Mouse (Mus musculus) heart, adult 9 months (tissue): ENCODE measurements around the gene Srbd1.
A peak's percentile ranks its signal among the peaks of the same experiment; 100 is the strongest.

Experiments
- DNase-seq, 2 experiments: peaks; one replicate each; pipeline ENCODE4 v3.0.0; 2022; ENCODE audit warnings: low spot score in 2 of 2

Gene Srbd1

DNA sequence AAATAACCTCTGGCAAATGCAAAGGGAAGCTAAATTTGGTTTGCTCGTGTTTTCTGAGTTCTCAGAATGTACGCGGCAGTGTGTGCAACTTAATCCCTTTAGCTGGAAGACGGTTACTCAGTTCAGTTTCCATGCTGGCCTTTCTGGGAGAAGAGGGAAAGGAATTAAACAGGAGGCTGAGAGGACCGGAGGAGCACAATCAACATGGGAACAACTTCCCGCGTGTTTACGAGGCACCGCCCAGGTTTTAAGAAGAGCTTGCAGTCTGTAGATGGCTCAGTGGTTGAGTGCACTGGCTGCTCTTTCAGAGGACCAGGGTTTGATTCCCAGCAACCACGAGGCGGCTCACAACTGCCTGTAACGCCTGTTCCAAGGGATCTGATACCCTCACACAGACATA, 109.8 kb downstream of the Srbd1 start:
- no peak for DNase-seq

- no peak for DNase-seq
Observed at GRCm38 (mm10) chr17:86034641-86035040, 110.3 kb downstream of the Srbd1 start.

DNA sequence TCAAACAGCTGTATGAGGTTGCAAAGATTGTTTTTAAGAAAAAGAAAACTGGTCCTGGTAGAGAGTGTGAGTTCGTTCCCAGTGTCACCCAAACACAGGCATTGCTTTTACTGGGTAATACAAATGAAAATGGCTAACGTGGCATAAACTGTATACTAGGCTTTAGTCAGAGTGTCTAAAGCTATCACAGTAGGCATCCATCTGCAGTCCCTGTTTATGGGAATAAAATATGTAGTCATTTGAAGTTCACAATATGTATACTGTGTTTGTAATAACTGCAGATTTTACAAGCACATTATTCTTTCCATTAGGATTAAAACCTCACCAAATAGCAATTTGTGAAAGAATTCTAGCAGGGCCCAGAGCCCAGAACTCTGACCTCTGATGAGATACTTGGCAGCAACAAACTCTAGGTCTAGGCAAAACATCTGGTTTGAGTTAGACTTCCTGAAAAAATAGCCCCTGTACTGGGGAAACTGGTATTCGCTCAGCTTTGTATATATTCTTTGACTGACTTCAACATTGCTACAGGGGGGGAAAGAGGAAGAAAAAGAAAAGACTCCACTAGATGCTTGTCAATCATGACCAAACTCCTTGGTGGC, 112.8 kb downstream of the Srbd1 start:
- DNase-seq = peak; percentile 45 to 62

GRCm38 (mm10) chr17:86030016-86030415, 115.0 kb downstream of the Srbd1 start:
- no peak for DNase-seq

DNA sequence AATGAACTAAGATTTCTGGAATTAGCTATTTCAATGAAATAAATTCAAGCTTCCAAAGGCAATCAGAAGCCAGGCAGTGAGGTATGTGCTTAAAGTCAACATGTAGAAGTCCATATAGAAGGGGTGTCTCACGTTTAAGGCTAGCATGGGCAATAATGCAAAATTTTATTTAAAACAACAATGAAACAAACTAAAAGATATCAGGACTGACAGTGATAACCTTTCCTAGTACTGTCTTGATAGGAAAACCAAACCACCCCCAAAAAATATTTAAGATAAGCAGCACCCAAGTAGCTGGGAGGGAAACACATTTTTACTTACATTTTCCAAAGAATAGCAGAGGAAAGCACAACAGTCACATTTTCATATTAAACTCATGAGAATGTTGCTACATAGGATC, 115.8 kb downstream of the Srbd1 start:
- no peak for DNase-seq

GRCm38 (mm10) chr17:86027577-86028199, 117.3 kb downstream of the Srbd1 start:
- DNase-seq = no peak

DNA sequence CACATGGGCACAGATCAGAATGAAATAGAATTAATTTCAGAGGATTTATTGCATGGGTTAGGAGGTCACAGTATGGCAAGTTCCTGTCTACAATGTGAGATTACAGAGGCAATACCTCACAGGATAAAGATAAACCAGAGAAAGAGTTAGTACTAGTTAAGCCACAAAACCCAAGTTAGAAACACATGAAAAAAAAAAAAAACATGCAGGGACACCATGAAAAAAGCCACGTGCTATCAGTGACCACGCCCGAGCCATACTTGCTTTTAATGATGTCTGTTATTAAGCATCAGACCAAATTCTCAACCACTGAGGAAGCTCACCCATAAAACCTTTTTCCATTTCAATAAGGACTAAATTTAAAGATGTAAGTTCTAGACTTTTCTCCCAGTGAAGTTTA, 120.4 kb downstream of the Srbd1 start:
- no peak for DNase-seq

DNA sequence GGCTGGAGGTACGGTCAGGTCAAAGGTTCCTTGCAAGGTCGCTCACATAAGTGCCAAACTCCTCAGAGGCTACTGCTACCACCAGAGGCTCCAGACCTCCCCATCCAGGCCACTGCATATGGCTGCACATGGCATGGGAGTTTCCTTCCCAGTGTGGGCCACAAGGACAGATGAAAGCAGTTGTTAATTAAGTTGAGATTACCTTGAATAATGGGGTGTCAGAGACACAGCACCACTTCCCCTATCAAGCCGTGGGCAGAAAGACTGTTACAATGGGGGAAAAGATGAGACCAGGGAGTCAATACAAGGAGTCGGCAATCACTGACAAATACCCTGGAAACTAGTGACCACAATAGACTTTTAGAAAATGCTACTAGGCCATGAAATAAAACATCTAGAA, 122.6 kb downstream of the Srbd1 start:
- DNase-seq = no peak

DNA sequence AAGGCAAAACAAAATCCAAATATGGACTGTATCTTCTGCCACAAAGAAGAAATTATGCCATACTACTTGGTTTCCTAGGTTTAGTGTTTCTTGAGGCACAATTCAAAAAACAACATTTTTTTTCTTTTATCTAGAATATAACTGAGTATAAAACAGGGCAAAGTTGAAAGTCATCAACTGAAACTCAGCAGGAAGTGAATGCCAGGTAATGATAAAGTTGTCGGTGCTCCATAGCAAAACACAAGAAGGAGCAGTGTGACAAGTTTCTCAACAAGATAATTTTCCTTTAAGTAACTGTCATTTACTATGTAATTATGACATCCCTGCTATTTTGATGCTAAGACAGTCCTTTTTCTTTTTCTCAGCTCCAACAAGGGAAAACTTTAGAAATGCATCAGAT, 123.2 kb downstream of the Srbd1 start:
- no peak for DNase-seq

DNA sequence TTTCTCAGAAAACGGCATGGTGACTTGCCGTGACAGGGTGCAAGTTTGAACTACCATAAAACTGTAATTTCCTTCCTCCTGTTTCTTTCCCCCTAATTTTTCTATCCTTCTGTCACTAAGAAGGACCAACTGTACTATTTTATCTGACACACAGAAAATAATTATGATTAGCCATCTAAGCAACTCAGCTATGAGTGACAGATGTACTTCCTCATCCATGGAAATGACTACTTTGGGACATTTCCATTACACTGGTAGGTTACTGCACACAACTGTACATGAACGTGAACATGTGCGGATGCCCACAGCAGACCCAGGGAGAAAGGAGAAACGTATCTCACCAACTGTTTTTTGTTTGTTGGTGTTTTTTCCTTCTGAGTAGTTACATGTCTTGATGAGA, 123.7 kb downstream of the Srbd1 start:
- DNase-seq = no peak

DNA sequence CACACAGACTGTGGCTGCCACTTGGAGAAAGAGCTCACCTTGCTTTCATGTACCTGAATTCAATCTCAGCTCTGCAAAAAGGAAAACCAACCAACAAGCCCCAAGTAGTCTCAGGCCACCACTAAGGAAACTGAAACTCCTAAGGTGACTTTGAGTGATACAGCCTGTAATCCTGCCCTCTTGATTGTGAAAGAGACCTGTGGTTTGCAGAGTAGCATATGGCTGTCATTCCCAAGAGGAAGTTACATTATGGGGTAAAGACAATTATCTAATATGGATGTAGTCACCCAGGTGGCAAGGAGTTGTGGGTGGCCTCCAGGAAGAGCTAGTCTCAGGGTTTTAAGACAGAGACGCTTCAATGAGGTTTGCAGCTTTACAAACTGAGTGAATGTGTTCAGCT, 125.2 kb downstream of the Srbd1 start:
- no peak for DNase-seq

- DNase-seq = no peak
Observed at GRCm38 (mm10) chr17:86014246-86014645, 130.7 kb downstream of the Srbd1 start.

DNA sequence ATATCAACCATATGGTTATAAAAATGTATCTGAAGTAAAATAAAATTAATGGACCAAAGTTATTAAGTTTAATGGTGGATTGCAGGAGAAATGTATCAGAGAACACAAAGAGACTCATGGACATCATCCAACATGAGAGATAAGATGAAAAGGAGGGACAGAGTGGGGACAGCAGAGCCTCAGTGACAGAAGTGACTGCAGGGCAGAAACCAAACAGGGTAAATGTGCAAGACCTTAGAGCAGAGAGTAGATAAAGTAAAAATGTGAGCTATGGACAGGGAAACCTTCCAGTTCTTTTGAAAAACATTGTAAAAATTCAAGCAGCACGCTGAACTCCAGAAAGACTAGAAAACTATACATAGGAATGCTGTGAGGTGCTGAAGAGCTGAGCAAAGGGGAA, 132.4 kb downstream of the Srbd1 start:
- no peak for DNase-seq

- DNase-seq = no peak
Observed at GRCm38 (mm10) chr17:86011849-86012248, 133.1 kb downstream of the Srbd1 start.

- peak; percentile 4 to 7 for DNase-seq
Observed at GRCm38 (mm10) chr17:86008401-86008800, 136.6 kb downstream of the Srbd1 start.

DNA sequence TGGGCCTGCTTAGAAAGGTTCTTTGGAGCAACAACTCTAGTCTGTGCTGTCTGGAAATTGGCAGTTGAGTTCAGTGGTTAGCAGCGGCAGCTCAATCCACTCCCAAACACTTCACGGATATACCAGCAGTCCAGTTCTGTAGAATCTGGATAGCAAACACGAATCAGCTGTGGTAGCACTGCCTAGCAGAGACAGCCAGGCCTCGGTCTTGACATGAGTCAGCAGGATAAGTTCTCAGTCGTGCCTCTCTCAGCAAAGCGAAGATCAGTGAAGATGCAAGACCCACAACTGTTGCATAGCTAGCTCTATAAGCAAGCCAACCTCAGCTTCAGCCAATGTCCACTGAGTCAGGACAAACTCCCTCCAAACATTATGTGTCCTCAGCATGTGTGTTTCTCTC, 142.9 kb downstream of the Srbd1 start:
- DNase-seq = no peak

GRCm38 (mm10) chr17:86001667-86002066, 143.3 kb downstream of the Srbd1 start:
- no peak for DNase-seq

- peak; percentile 64 to 82 for DNase-seq
Observed at GRCm38 (mm10) chr17:85995727-85996126, 149.2 kb downstream of the Srbd1 start.

DNA sequence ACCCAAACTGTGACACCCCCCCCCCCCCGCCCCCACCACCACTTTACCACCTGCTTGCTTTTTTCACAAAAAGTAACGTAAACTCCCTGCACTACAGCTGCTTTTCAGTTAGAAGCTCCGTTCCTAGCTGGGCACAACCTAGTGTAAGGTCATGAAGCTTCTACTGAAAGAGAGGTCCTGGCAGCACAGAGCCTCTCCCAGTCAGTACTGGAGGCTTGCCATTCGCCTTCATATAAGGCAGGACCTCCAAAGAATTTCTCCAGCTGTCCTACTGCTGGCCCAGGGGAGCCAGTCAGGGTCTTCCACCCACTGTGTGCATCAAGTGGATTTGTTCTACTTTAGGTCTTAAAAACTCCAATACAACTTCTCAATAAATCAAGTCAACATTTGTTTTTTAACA, 149.9 kb downstream of the Srbd1 start:
- DNase-seq = peak in 1 of 2 experiments; percentile 17

- DNase-seq = no peak
Observed at GRCm38 (mm10) chr17:85989058-85989769, 155.8 kb downstream of the Srbd1 start.

- no peak for DNase-seq
Observed at GRCm38 (mm10) chr17:85987531-85987930, 157.4 kb downstream of the Srbd1 start.

DNA sequence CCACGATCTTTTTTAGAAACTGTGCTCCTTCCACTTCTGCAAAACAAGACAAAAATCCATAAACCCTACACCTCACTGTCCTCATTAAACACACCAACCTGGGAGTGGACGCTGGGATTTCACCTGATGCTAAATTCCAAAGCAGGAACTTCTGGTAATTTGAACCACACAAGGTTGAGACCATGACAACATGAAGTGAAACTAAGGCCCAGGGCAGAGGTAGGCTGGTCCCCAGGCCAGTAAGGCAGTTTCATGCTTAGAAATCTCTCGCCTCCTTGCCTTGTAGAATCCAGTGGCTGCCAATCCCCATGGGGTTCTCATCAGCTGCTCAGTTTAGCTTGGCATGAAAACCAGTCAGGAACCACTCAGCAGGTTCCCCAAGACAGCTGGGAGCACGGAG, 158.4 kb downstream of the Srbd1 start:
- DNase-seq = no peak

GRCm38 (mm10) chr17:85986181-85986580, 158.8 kb downstream of the Srbd1 start:
- DNase-seq = no peak
